Mouse (Mus musculus) kidney, embryonic 14.5 days (tissue): ENCODE measurements around the gene Ntsr1. TPM values are rescaled to one million over a fixed set of nuclear protein-coding genes. Genes with fewer than 3 reads are reported as not detected.

Experiments
- ATAC-seq: fragments of 200-750 bp; cut with Nextera tagmentation; 2 replicates; pipeline ENCODE4 v1.8.0; 2017; ENCODE audit warnings: moderate number of reproducible peaks, mild to moderate bottlenecking, moderate TSS enrichment, moderate library complexity; ENCODE audit not compliant: low FRiP score, low TSS enrichment
- H3K27ac ChIP-seq: fragments of 300-500 bp; sonication (generic); 2 replicates; pipeline ENCODE4 v1.5.1; 2014; ENCODE audit warnings: low read depth, mild to moderate bottlenecking, low read length, moderate library complexity, mixed read lengths
- H3K27me3 ChIP-seq: fragments of 300-500 bp; sonication (generic); 2 replicates; pipeline ENCODE4 v1.6.1; 2014; ENCODE audit warnings: mild to moderate bottlenecking, low read length; ENCODE audit not compliant: control insufficient read depth, insufficient read depth
- H3K36me3 ChIP-seq: fragments of 300-500 bp; sonication (generic); 2 replicates; pipeline ENCODE4 v1.6.1; 2014; ENCODE audit warnings: low read length, mixed read lengths; ENCODE audit not compliant: control insufficient read depth, insufficient read depth
- H3K4me1 ChIP-seq: fragments of 300-500 bp; sonication (generic); 2 replicates; pipeline ENCODE4 v1.6.1; 2014; ENCODE audit warnings: low read length, mixed read lengths; ENCODE audit not compliant: control insufficient read depth, insufficient read depth
- H3K4me2 ChIP-seq: fragments of 300-500 bp; sonication (generic); replicated peaks from 2 replicates; pipeline ENCODE4 v1.6.1; 2014; ENCODE audit warnings: low read depth, mild to moderate bottlenecking, low read length
- H3K4me3 ChIP-seq: fragments of 300-500 bp; sonication (generic); 2 replicates; pipeline ENCODE4 v1.5.1; 2014; ENCODE audit warnings: mild to moderate bottlenecking, low read length
- H3K9ac ChIP-seq: fragments of 300-500 bp; sonication (generic); 2 replicates; pipeline ENCODE4 v1.6.1; 2014; ENCODE audit warnings: low read depth, mild to moderate bottlenecking, low read length, moderate library complexity
- H3K9me3 ChIP-seq: fragments of 300-500 bp; sonication (generic); 2 replicates; pipeline ENCODE4 v1.6.1; 2016; ENCODE audit warnings: low read length; ENCODE audit not compliant: control insufficient read depth
- WGBS: fragments of 180-500 bp; shearing (Covaris S2); extraction: QIAGEN DNeasy Blood & Tissue Kit; methylation state at CpG from one replicate; pipeline ENCODE4 v1.1.7; 2014; 5-methylcytosine and 5-hydroxymethylcytosine counted together
- polyA plus RNA-seq: library from polyadenylated mRNA; unstranded; fragments of >200 nt; fragmentation: Nextera tagmentation; extraction: Ambion mirVana; gene quantifications from 2 replicates; pipeline ENCODE4 v1.2.1, GENCODE M21; 2014

The Ntsr1 gene
- polyA plus RNA-seq, 1 experiment from 2014 or later = 12.4 TPM

- H3K9ac ChIP-seq = peak overlapping the region; percentile 96
- H3K27me3 ChIP-seq = no peaks in the 10 kb centered on the region
- H3K9me3 ChIP-seq = no peaks in the 10 kb centered on the region
- ATAC-seq = no peak; the same call in 1 of the 2 replicates
- H3K27ac ChIP-seq = peak overlapping the region; percentile 51; the same call in 1 of the 2 replicates
- peak overlapping the region; percentile 95 for H3K4me2 ChIP-seq
- H3K4me1 ChIP-seq = peaks cover 12% of the 10 kb centered on the region
- H3K36me3 ChIP-seq = peaks cover 26% of the 10 kb centered on the region
- 23% methylated on average over 7 of the region's 7 CpGs for WGBS
- H3K4me3 ChIP-seq = peak overlapping the region; percentile 91
Measured at GRCm38 (mm10) chr2:180583154-180583507, 83.4 kb downstream of the Ntsr1 start.

- 47% methylated on average over 6 of the region's 6 CpGs for WGBS
- 0 out of 2 replicates have a peak, but pooled peaks have one; percentile 14 for ATAC-seq
- H3K27ac ChIP-seq = peak overlapping the region; percentile 90; the same call in 1 of the 2 replicates
- H3K4me3 ChIP-seq = peak overlapping the region; percentile 94
- no peaks in the 10 kb centered on the region for H3K9me3 ChIP-seq
- peaks cover 55% of the 10 kb centered on the region for H3K36me3 ChIP-seq
- peak overlapping the region; percentile 91 for H3K9ac ChIP-seq
- peaks cover 13% of the 10 kb centered on the region for H3K4me1 ChIP-seq
- peak overlapping the region; percentile 89 for H3K4me2 ChIP-seq
- H3K27me3 ChIP-seq = no peaks in the 10 kb centered on the region
Measured at GRCm38 (mm10) chr2:180588736-180589122, 89.0 kb downstream of the Ntsr1 start.

- under 1% methylated on average over 66 of the region's 67 CpGs for WGBS
- peaks cover 9% of the 10 kb centered on the region for H3K4me1 ChIP-seq
- peak within 1 kb of the TSS; percentile 91 for H3K9ac ChIP-seq
- peak within 1 kb of the TSS; percentile 90 for H3K27ac ChIP-seq
- H3K27me3 ChIP-seq = no peaks in the 10 kb centered on the region
- H3K9me3 ChIP-seq = no peaks in the 10 kb centered on the region
- H3K4me3 ChIP-seq = peak within 1 kb of the TSS; percentile 94
- H3K36me3 ChIP-seq = peaks cover 59% of the 10 kb centered on the region
- H3K4me2 ChIP-seq = peak within 1 kb of the TSS; percentile 89
- peak; percentile 93 for ATAC-seq
Measured at GRCm38 (mm10) chr2:180589123-180589831, 89.5 kb downstream of the Ntsr1 start, which contains the start of gene Ogfr. Gene Ogfr, plus strand, starts transcription at chr2:180589245.

Other genes with a start within 250 kb of the Ntsr1 start
- 730 and 1,037 TPM in 2 replicates for gene Rps21, start 242.6 kb upstream of the Ntsr1 start, polyA plus RNA-seq
- gene Cables2, start 226.5 kb upstream of the Ntsr1 start, polyA plus RNA-seq = 13.3 and 21.1 TPM in 2 replicates
- 0.37 and 1.1 TPM in 2 replicates for gene Rbbp8nl, start 210.1 kb upstream of the Ntsr1 start, polyA plus RNA-seq
- 3.5 and 4.5 TPM in 2 replicates for gene Gata5, start 165.3 kb upstream of the Ntsr1 start, polyA plus RNA-seq
- gene Slco4a1, start 43.7 kb upstream of the Ntsr1 start, polyA plus RNA-seq = 1.1 and 1.9 TPM in 2 replicates
- gene Mrgbp, start 81.3 kb downstream of the Ntsr1 start, polyA plus RNA-seq = 52.4 and 53.9 TPM in 2 replicates
- 82.4 and 83.1 TPM in 2 replicates for gene Ogfr, start 89.3 kb downstream of the Ntsr1 start, polyA plus RNA-seq
- 4.4 and 6.4 TPM in 2 replicates for gene Col9a3, start 97.8 kb downstream of the Ntsr1 start, polyA plus RNA-seq
- gene Tcfl5, start 142.7 kb downstream of the Ntsr1 start, polyA plus RNA-seq = 0.22 and 0.40 TPM in 2 replicates
- 25.6 and 39.5 TPM in 2 replicates for gene Dido1, start 210.0 kb downstream of the Ntsr1 start, polyA plus RNA-seq
- gene Gid8, start 210.1 kb downstream of the Ntsr1 start, polyA plus RNA-seq = 54.3 and 62.9 TPM in 2 replicates
- 0.20 and 0.47 TPM in 2 replicates for gene Slc17a9, start 225.3 kb downstream of the Ntsr1 start, polyA plus RNA-seq